Mouse (Mus musculus): ENCODE measurements at regions not wholly inside any gene's neighbourhood (a gene's known extent, or its start where the extent isn't known, plus 50 kb on each side); places are given as distances from the start of the nearest gene placed in this dataset.

GRCm38 (mm10) chr13:52250371-52250770, 280.7 kb downstream of the Diras2 start:
- TF ChIP-seq CTCF (IDR thresholded peaks at IDR 0.05; ENCODE audit: low read depth) (peak; percentile 59), EP300 (optimal IDR thresholded peaks at IDR 0.05) (no peak)
